8 mouse cellular contexts compared by ENCODE assay signal in the genomic region with DNA sequence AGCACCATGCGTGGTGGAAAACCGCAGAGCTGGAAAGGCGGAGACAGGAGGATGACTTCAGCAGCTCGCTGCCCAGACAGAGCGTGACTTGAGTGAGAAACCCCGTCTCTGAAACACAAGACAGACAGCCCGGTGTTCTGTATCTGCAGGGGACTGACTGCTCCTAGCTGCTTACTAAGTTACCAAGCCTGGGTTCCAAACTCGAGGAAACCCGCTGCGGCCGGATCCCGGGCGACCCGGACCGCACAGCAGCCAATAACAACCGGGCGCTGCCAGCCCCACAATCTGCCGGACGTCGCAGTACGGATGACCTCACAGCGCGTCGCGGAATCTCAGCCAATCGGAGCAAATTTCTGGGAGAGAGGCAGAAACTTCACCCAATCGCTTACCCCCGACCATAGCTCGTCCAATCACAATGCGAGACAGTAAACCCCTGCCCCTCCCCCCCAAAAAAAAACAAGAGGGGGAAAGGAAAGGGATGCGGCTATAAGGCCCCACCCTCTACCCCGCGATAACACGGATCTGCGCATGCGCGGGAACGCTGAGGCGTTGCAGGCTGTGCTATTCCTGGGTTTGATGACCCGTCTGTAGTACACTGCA. TPM values are rescaled to one million over a fixed set of nuclear protein-coding genes. Genes with fewer than 3 reads are reported as not detected.
DNase-seq lines count a peak whose midpoint lies in the region; ATAC-seq lines count a peak whose summit lies in the region.

No protein-coding gene starts in this region.

- H3K4me2 ChIP-seq in kidney, embryonic 15.5 days, result peak overlapping the region; percentile 87

- H3K4me3 ChIP-seq in heart, embryonic 10.5 days, result peak overlapping the region; percentile 78
- peak overlapping the region; percentile 74 for H3K4me3 ChIP-seq in kidney, embryonic 15.5 days (replicated peaks)

- no peaks in the 10 kb centered on the region for H3K27me3 ChIP-seq in heart, embryonic 10.5 days (ENCODE audit: insufficient read depth, poor library complexity, severe bottlenecking)
- no peaks in the 10 kb centered on the region for H3K27me3 ChIP-seq in kidney, embryonic 15.5 days

- H3K36me3 ChIP-seq in heart, embryonic 10.5 days, result no peaks in the 10 kb centered on the region
- H3K36me3 ChIP-seq in kidney, embryonic 15.5 days, result no peaks in the 10 kb centered on the region

- no peaks in the 10 kb centered on the region for H3K9me3 ChIP-seq in heart, embryonic 10.5 days
- H3K9me3 ChIP-seq in kidney, embryonic 15.5 days (replicated peaks), result no peaks in the 10 kb centered on the region

- peak overlapping the region; percentile 74 for H3K9ac ChIP-seq in kidney, embryonic 15.5 days

- H3K4me1 ChIP-seq in heart, embryonic 10.5 days, result peaks cover 25% of the 10 kb centered on the region
- peaks cover 18% of the 10 kb centered on the region for H3K4me1 ChIP-seq in kidney, embryonic 15.5 days

- under 1% methylated on average over 40 of the region's 40 CpGs for whole genome bisulfite sequencing in heart, embryonic 10.5 days
- WGBS in kidney, embryonic 15.5 days, result under 1% methylated on average over 40 of the region's 40 CpGs

- peak overlapping the region; percentile 93 for H3K27ac ChIP-seq in heart, embryonic 10.5 days
- peak overlapping the region; percentile 95 for H3K27ac ChIP-seq in kidney, embryonic 15.5 days

- peak; percentile 94 for DNase-seq in B cell, adult 2 months
- peak; percentile 100 for DNase-seq in brain, adult 2 months (ENCODE audit: low read depth, low spot score)
- DNase-seq in heart, embryonic 10.5 days (ENCODE audit: low spot score), result peak; percentile 99
- DNase-seq in liver, result peak; percentile 98
- peak; percentile 97 to 99 for DNase-seq in spleen, postnatal 4 days (ENCODE audit: low spot score in 2 of 2)

- ATAC-seq in erythroblast, adult 5-6 weeks (replicated peaks; ENCODE audit: low FRiP score, poor library complexity, severe bottlenecking), result peak; percentile 91
- peak; percentile 94 for ATAC-seq in kidney, embryonic 15.5 days (replicated peaks; ENCODE audit: low FRiP score)
- ATAC-seq in monocyte, adult 5-6 weeks (replicated peaks; ENCODE audit: insufficient number of reproducible peaks, low FRiP score, low TSS enrichment, poor library complexity, severe bottlenecking), result peak; percentile 97

RNA-seq across cellular contexts. Expression of a gene that starts 13.1 kb away (rescaled TPM):
- 12.3 and 13.0 TPM in 2 replicates for total RNA-seq in erythroblast, adult 5-6 weeks (2015; ENCODE audit: low replicate concordance)
- total RNA-seq in erythroblast, adult 5-6 weeks (2017; ENCODE audit: low replicate concordance), result 10.8 and 13.7 TPM in 2 replicates
- 44.1 and 54.6 TPM in 2 replicates for polyA plus RNA-seq in heart, embryonic 10.5 days (2016; fragmentation: Nextera tagmentation; extraction: Ambion mirVana)
- polyA plus RNA-seq in kidney, embryonic 15.5 days (2015; fragmentation: Nextera tagmentation; extraction: Ambion mirVana), result 49.2 and 49.7 TPM in 2 replicates
- 13.3 to 55.4 TPM (median 22.1 TPM) in 3 replicates for total RNA-seq in monocyte, adult 5-6 weeks (2017)

RNA-seq across cellular contexts. Expression of a gene that starts 42.4 kb away (rescaled TPM):
- not detected in 2 replicates for total RNA-seq in erythroblast, adult 5-6 weeks (2015; ENCODE audit: low replicate concordance)
- 0.60 TPM in 1 of 2 replicates, not detected in the other for total RNA-seq in erythroblast, adult 5-6 weeks (2017; ENCODE audit: low replicate concordance)
- 10.9 and 12.9 TPM in 2 replicates for polyA plus RNA-seq in heart, embryonic 10.5 days (2016; fragmentation: Nextera tagmentation; extraction: Ambion mirVana)
- polyA plus RNA-seq in kidney, embryonic 15.5 days (2015; fragmentation: Nextera tagmentation; extraction: Ambion mirVana), result 4.4 and 7.1 TPM in 2 replicates
- total RNA-seq in monocyte, adult 5-6 weeks (2017), result 1.2 TPM in 1 of 3 replicates, not detected in the others

RNA-seq across cellular contexts. Expression of a gene that starts 53.1 kb away (rescaled TPM):
- 9.6 and 16.9 TPM in 2 replicates for total RNA-seq in erythroblast, adult 5-6 weeks (2015; ENCODE audit: low replicate concordance)
- total RNA-seq in erythroblast, adult 5-6 weeks (2017; ENCODE audit: low replicate concordance), result 19.7 and 23.0 TPM in 2 replicates
- 37.7 and 60.1 TPM in 2 replicates for polyA plus RNA-seq in heart, embryonic 10.5 days (2016; fragmentation: Nextera tagmentation; extraction: Ambion mirVana)
- 1.6 and 2.3 TPM in 2 replicates for polyA plus RNA-seq in kidney, embryonic 15.5 days (2015; fragmentation: Nextera tagmentation; extraction: Ambion mirVana)
- total RNA-seq in monocyte, adult 5-6 weeks (2017), result 9.3 to 23.1 TPM (median 14.2 TPM) in 3 replicates

Comparison
In these comparisons a context has a peak if more than half of its experiments do, and no peak if none do; other contexts are left out.
1. Peak in every context shown above with its lines: DNase-seq, ATAC-seq, H3K4me3 ChIP-seq and H3K27ac ChIP-seq.